Mouse (Mus musculus) T-helper 2 cell (primary cell): ENCODE data around the gene Hnrnpf.

Experiments
- in situ Hi-C: fragments of 300-600 bp; cut with MboI, MseI; formaldehyde crosslinking; loops from one replicate; pipeline ENCODE4 v1.15.1; 2025; ENCODE audit warnings: high pct_unique_total_duplicates

The Hnrnpf gene

DNA sequence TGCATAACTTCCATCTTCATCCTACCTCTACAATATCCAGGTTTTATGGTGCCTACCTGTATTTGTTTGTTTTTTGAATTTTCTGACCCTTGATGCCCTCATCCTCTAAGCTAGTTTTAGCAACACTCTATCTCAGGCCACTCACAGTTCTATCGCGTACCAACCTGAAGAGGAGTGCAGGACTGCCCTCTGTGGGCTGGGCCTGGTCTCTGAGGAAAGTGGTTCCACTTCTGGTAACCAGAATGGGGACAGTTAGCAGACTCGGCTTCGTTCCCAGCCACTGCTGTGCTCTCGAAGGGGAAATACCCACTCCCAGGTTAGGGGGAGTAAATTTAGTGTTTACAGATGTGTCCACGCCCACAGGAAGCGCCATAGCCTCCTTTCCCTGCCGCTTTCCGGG is 66.6 kb downstream of the Hnrnpf start:
- in situ Hi-C loops = no loop called here
